Mouse (Mus musculus) myocyte (in vitro differentiated cells): ENCODE measurements around the gene Kcnc1.

Experiments
- E2F4 ChIP-seq: IDR thresholded peaks from one replicate; pipeline ENCODE4 v1.6.1; 2011; ENCODE audit warnings: mild to moderate bottlenecking, control low read depth, moderate library complexity; ENCODE audit not compliant: insufficient read depth
- MYOD1 ChIP-seq, 3 experiments: IDR thresholded peaks; one replicate each; pipeline ENCODE4 v1.6.1; 2011; ENCODE audit warnings: control low read depth in 2 of 3, low read depth in 2 of 3, mild to moderate bottlenecking in 2 of 3, moderate library complexity in 1 of 3; ENCODE audit not compliant: insufficient read length in 2 of 3, control insufficient read depth in 1 of 3
- MYOG ChIP-seq, 3 experiments: IDR thresholded peaks; one replicate each; pipeline ENCODE4 v1.6.1; 2011; ENCODE audit warnings: control low read depth in 2 of 3, low read depth in 2 of 3, mild to moderate bottlenecking in 2 of 3; ENCODE audit not compliant: insufficient read length in 2 of 3, control insufficient read depth in 1 of 3, insufficient read depth in 1 of 3
- TCF12 ChIP-seq: IDR thresholded peaks from one replicate; pipeline ENCODE4 v1.6.1; 2011; ENCODE audit warnings: mild to moderate bottlenecking, control low read depth; ENCODE audit not compliant: poor library complexity, insufficient read depth, severe bottlenecking

- TF ChIP-seq E2F4: no peak
- TF ChIP-seq MYOD1 (IDR thresholded peaks at IDR 0.05; ENCODE audit: control insufficient read depth in 1 of 3, insufficient read length in 2 of 3, low read depth in 2 of 3): no peak
- no peak for TF ChIP-seq MYOG (IDR thresholded peaks at IDR 0.05; ENCODE audit: control insufficient read depth in 1 of 3, insufficient read depth in 1 of 3, insufficient read length in 2 of 3, low read depth in 2 of 3)
- no peak for TF ChIP-seq TCF12
These were observed 2.3 kb downstream of the Kcnc1 start for GRCm38 (mm10) chr7:46398612-46399011.
